Mouse (Mus musculus): ENCODE measurements at regions not wholly inside any gene's neighbourhood (a gene's known extent, or its start where the extent isn't known, plus 50 kb on each side); places are given as distances from the start of the nearest gene placed in this dataset.

DNA sequence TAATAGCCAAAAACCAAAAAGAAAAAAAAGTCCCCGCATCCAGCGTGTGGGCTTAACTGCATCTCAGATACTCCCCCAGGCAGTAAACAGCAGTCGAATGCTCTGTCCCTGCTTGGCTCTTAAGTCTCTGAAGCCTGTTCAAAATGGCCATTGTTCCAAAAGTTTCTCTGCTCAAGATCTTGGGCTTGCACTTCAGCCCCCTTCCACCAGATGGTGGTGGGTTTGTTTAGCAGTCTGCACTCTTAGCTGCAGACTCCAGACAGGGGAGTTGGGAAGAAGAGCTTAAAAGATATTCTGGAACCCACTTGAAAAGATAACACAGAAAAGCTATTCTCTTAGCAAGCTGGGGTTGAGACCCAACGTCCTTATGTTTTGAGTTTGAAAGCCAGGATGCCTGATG is 496.4 kb downstream of the Nedd1 start:
- TF ChIP-seq CTCF (IDR thresholded peaks at IDR 0.05; ENCODE audit: borderline replicate concordance, insufficient read depth, low read depth, low read length), result no peak
- TF ChIP-seq POLR2A (IDR thresholded peaks at IDR 0.05; ENCODE audit: borderline replicate concordance, insufficient read depth, low read length), result no peak
